Mouse (Mus musculus) hindbrain, postnatal 0 days (tissue): ENCODE measurements around the gene Ankfy1. TPM values are rescaled to one million over a fixed set of nuclear protein-coding genes. Genes with fewer than 3 reads are reported as not detected.
"Not testable (repeated sequence)": the region's sequence is repeated elsewhere in the genome, so short reads cannot be mapped to it uniquely, and the experiment has no call there.

Experiments
- ATAC-seq: fragments of 200-750 bp; cut with Nextera tagmentation; 2 replicates; pipeline ENCODE4 v1.8.0; 2017; ENCODE audit warnings: mild to moderate bottlenecking, moderate TSS enrichment, moderate library complexity
- DNase-seq: peaks from one replicate; pipeline ENCODE4 v3.0.0-alpha.2; 2015; ENCODE audit warnings: low spot score
- H3K27ac ChIP-seq: fragments of 300-500 bp; sonication (generic); 2 replicates; pipeline ENCODE4 v1.5.1; 2014; ENCODE audit warnings: mild to moderate bottlenecking
- H3K27me3 ChIP-seq: fragments of 300-500 bp; sonication (generic); 2 replicates; pipeline ENCODE4 v1.6.1; 2014; ENCODE audit warnings: low read length, mixed read lengths; ENCODE audit not compliant: insufficient read depth
- H3K36me3 ChIP-seq: fragments of 300-500 bp; sonication (generic); 2 replicates; pipeline ENCODE4 v1.6.1; 2014; ENCODE audit warnings: low read length, mixed read lengths; ENCODE audit not compliant: insufficient read depth
- H3K4me1 ChIP-seq: fragments of 300-500 bp; sonication (generic); 2 replicates; pipeline ENCODE4 v1.6.1; 2014; ENCODE audit warnings: antibody characterized with exemption, low read length, mixed read lengths; ENCODE audit not compliant: insufficient read depth
- H3K4me2 ChIP-seq: fragments of 300-500 bp; sonication (generic); 2 replicates; pipeline ENCODE4 v1.6.1; 2014; ENCODE audit warnings: low read depth, mild to moderate bottlenecking, low read length, moderate library complexity, mixed read lengths
- H3K4me3 ChIP-seq: fragments of 300-500 bp; sonication (generic); 2 replicates; pipeline ENCODE4 v1.5.1; 2014; ENCODE audit warnings: low read length
- H3K9ac ChIP-seq: fragments of 300-500 bp; sonication (generic); replicated peaks from 2 replicates; pipeline ENCODE4 v1.6.1; 2014; ENCODE audit warnings: mild to moderate bottlenecking, low read length, moderate library complexity, mixed read lengths
- H3K9me3 ChIP-seq: fragments of 300-500 bp; sonication (generic); 2 replicates; pipeline ENCODE4 v1.6.1; 2016; ENCODE audit warnings: low read length, mixed read lengths
- CTCF ChIP-seq: IDR thresholded peaks from 2 replicates; pipeline ENCODE4 v1.5.1; 2016; ENCODE audit warnings: antibody characterized with exemption, control low read depth, low read depth
- whole genome bisulfite sequencing: fragments of 180-500 bp; shearing (Covaris S2); extraction: QIAGEN DNeasy Blood & Tissue Kit; methylation state at CpG from one replicate; pipeline ENCODE4 v1.1.7; 2014; 5-methylcytosine and 5-hydroxymethylcytosine counted together
- polyA plus RNA-seq: library from polyadenylated mRNA; unstranded; fragments of >200 nt; fragmentation: Nextera tagmentation; extraction: Ambion mirVana; gene quantifications from 2 replicates; pipeline ENCODE4 v1.2.1, GENCODE M21; 2015
- total RNA-seq: library from RNA; depleted of rRNA; stranded (reverse); fragments of >200 nt; gene quantifications from 2 replicates; pipeline ENCODE4 v1.2.3, GENCODE M21; 2014

Gene Ankfy1
- total and polyA plus RNA-seq, 2 experiments from 2014 or later, result 16.0 to 42.8 TPM

DNA sequence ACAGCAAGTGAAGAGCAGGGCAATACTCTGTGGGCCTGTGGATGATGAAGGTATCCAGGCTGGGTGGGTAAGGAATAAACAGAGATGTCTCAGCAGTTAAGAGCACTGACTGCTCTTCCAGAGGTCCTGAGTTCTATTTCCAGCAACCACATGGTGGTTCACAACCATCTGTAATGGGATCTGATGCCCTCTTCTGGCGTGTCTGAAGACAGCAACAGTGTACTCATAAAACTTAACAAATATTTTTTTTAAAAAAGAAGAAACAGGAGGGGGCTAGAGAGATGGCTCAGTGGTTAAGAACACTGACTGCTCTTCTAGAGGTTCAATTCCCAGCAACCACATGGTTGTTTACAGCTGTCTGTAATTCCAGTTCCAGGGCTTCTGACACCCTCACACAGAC, 82.8 kb downstream of the Ankfy1 start:
- not testable (repeated sequence) for H3K9me3 ChIP-seq, H3K27ac ChIP-seq, H3K9ac ChIP-seq, ATAC-seq, H3K4me1 ChIP-seq, H3K4me3 ChIP-seq, H3K4me2 ChIP-seq, H3K27me3 ChIP-seq, DNase-seq
- TF ChIP-seq CTCF, result peak; percentile 22
- 46% methylated on average over 1 of the region's 1 CpGs for WGBS
- H3K36me3 ChIP-seq, result peaks cover 13% of the 10 kb centered on the region

DNA sequence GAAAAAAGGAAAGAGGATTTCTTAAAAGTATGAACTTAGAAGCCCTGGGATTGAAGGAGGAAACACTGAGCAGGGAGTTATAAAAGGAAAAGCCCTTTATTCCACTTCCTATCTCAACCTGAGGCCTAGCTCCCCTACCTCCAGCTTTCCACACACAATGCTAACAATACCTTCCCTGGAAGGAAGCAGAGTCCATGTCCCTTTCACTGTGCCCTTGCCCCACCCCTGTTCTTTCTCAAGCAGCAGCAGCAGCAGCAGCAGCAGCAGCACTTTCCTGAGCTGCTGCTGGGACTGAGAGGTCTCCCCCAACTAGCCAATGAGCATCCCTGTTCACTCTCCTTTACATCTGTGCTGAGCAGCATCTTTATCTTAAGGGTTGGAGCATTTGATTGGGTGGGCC, 89.2 kb downstream of the Ankfy1 start:
- no peak for ATAC-seq
- H3K36me3 ChIP-seq, result no peaks in the 10 kb centered on the region
- no peaks in the 10 kb centered on the region for H3K4me1 ChIP-seq
- no peak overlapping the region for H3K4me3 ChIP-seq
- no peak overlapping the region for H3K9ac ChIP-seq
- H3K9me3 ChIP-seq, result no peaks in the 10 kb centered on the region
- no peaks in the 10 kb centered on the region for H3K27me3 ChIP-seq
- DNase-seq, result no peak
- no peak for TF ChIP-seq CTCF
- no peak overlapping the region for H3K4me2 ChIP-seq
- H3K27ac ChIP-seq, result no peak overlapping the region

DNA sequence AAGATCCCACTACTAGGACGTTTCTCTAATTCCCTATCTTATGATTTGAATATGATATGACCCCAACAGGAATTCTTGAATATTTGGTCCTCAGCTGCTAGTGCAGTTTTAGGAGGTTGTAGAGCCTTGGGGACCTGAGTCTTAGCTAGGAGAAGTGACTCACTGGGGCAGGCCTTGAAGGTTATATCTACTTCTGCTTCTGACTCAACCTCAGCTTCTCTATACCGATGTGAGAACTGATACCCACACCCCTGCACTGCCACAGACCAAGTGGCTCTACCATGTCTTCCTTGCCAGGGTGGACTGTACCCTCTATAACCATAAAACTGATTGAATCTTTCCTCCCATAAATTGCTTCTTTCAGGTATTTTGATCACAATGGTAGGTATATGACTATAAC, 92.3 kb downstream of the Ankfy1 start:
- no peak for DNase-seq
- Histone ChIP-seq H3K9ac (no peak overlapping the region), H3K9me3 (no peaks in the 10 kb centered on the region), H3K36me3 (no peaks in the 10 kb centered on the region), H3K27ac (no peak overlapping the region), H3K4me1 (no peaks in the 10 kb centered on the region), H3K4me3 (no peak overlapping the region), H3K4me2 (no peak overlapping the region), H3K27me3 (no peaks in the 10 kb centered on the region)
- WGBS, result 69% methylated on average over 2 of the region's 2 CpGs
- no peak for TF ChIP-seq CTCF
- ATAC-seq, result no peak

DNA sequence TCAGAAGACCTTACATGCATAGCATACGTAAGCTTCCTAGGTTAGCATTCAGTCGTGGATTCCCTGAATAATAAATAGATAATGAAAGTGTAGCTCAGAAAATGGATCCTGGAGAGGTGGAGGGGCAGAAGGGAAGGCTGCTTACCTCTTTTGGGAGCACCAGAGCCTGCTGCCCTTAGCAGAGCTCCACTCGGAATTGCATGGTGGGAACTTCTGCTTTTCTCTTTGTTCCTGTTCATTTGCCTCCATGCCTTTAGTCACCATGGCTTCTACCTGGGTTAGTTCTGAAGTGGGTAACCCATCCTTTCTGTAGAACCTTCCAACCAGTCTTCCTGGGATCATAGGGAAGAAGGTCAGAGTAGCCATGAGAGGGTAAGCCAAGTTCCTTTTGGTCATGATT, 92.7 kb downstream of the Ankfy1 start:
- DNase-seq (no peak), ATAC-seq (no peak)
- no peak overlapping the region for H3K4me2 ChIP-seq
- no peaks in the 10 kb centered on the region for H3K9me3 ChIP-seq
- H3K36me3 ChIP-seq, result no peaks in the 10 kb centered on the region
- H3K27me3 ChIP-seq, result no peaks in the 10 kb centered on the region
- no peak overlapping the region for H3K4me3 ChIP-seq
- H3K27ac ChIP-seq, result no peak overlapping the region
- no peaks in the 10 kb centered on the region for H3K4me1 ChIP-seq
- no peak overlapping the region for H3K9ac ChIP-seq
- WGBS, result 74% methylated on average over 3 of the region's 3 CpGs
- no peak for TF ChIP-seq CTCF

DNA sequence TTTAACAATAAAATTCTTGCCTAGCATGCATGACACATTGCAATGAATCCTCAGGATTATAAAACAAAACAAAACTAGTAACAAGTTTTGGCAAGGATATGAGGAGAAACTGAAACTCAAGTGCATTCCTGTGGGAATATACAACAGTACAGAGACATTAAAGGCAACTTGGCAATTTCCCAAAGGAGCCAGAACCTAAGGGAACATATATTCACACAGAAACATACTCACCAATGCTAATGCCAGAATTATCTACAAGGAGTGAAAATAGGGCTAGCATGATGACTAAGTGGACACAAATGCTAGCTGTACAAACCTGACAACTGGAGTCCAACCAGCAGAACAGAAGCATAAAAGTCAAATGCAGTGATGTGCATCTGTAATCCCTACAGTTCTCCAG, 102.2 kb downstream of the Ankfy1 start:
- Histone ChIP-seq H3K27ac (no peak overlapping the region), H3K4me1 (no peaks in the 10 kb centered on the region), H3K36me3 (no peaks in the 10 kb centered on the region), H3K9me3 (no peaks in the 10 kb centered on the region), H3K27me3 (no peaks in the 10 kb centered on the region), H3K4me2 (no peak overlapping the region), H3K4me3 (no peak overlapping the region), H3K9ac (no peak overlapping the region)
- TF ChIP-seq CTCF, result no peak
- DNase-seq, result no peak
- ATAC-seq, result no peak

DNA sequence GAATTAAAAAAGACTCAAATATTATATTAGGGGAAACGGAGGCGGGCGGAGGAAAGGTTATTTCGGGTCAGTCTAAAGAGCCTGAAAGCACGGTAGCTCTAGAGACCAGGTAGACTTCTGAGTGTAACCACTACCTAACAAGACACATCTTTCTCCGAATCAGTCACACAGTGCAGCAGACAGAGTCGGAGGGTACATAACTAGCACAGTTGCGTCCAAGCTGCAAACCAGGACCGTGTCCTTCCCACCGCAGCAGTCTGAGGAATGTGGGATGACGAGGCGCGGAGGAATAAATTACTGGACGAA, 105.3 kb downstream of the Ankfy1 start:
- Histone ChIP-seq H3K4me1 (no peaks in the 10 kb centered on the region), H3K9me3 (no peaks in the 10 kb centered on the region), H3K9ac (peak overlapping the region; percentile 92), H3K4me2 (peak overlapping the region; percentile 88), H3K36me3 (no peaks in the 10 kb centered on the region), H3K27me3 (no peaks in the 10 kb centered on the region), H3K4me3 (peak overlapping the region; percentile 92), H3K27ac (peak overlapping the region; percentile 96)
- ATAC-seq (peak; percentile 64), DNase-seq (no peak)
- TF ChIP-seq CTCF, result no peak
- 21% methylated on average over 14 of the region's 14 CpGs for WGBS

DNA sequence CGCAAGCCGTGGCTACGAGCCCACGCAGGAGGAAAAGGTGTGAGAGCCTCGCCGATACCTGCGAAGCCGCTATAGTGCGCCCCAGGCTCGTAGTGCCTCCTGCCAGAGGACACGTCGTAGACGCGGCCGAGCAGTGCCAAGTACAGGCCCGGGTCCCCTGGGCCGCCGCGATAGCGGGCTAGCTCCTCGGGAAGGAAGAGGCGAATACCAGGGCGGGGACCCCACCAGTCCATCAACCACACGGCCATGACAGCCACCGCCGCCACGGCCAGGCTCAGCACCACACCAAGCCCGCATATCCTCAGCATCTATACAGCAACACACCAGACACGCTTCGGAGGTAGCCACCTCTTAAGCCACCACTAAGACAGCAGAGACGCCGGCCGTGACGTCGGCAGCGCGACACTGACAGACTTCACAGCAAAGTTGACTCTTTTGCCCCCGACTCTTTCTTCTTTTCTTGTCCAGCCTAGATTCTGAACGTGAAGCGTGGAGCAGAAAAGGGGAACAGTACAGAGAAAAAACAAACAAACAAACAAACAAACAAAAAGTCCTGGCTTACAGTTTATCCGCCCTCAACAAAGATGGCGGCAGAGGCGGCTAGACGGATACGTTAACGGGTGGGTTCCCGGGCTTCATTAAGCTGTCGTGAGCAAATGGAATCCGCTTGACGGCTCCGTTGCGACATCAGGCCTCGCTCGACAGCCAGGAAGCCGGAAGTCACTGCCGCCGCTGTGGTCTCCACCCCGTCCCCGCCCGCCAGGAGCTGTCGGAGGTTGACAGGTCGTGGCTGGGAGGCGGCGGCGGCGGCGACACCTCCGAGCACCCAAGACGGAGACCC, 105.9 kb downstream of the Ankfy1 start, which contains the start of the genes Cyb5d2 and Zzef1:
Cyb5d2 (minus strand) TSS at position 688 of the 841 bp plus-strand sequence.
Zzef1 (plus strand) TSS at position 772 of the 841 bp plus-strand sequence.
- no peaks in the 10 kb centered on the region for H3K36me3 ChIP-seq
- H3K4me2 ChIP-seq, result peak within 1 kb of the TSS; percentile 88
- H3K4me3 ChIP-seq, result peak within 1 kb of the TSS; percentile 92
- no peaks in the 10 kb centered on the region for H3K27me3 ChIP-seq
- peak within 1 kb of the TSS; percentile 96 for H3K27ac ChIP-seq
- under 1% methylated on average over 69 of the region's 69 CpGs for WGBS
- H3K9ac ChIP-seq, result peak within 1 kb of the TSS; percentile 92
- no peaks in the 10 kb centered on the region for H3K4me1 ChIP-seq
- ATAC-seq (peak; percentile 95), DNase-seq (peak; percentile 98)
- TF ChIP-seq CTCF, result no peak
- H3K9me3 ChIP-seq, result no peaks in the 10 kb centered on the region
